Mouse (Mus musculus): ENCODE measurements around the gene Olfr851. TPM values are rescaled to one million over a fixed set of nuclear protein-coding genes. Genes with fewer than 3 reads are reported as not detected.

Olfr851 gene
- not detected in 4 replicates for total RNA-seq (2023)

GRCm38 (mm10) chr9:19492995-19493394, at the start of gene Olfr851:
Gene Olfr851 (plus strand): TSS chr9:19493295.

GRCm38 (mm10) chr9:19478148-19478547, 14.9 kb upstream of the Olfr851 start, which contains the start of gene Olfr850:
Gene Olfr850 (minus strand): TSS chr9:19478248.

GRCm38 (mm10) chr9:19540976-19541375, 47.9 kb downstream of the Olfr851 start, which contains the start of gene Olfr853:
Gene Olfr853 (minus strand): TSS chr9:19541076.

Other genes starting within 250 kb of the Olfr851 start
- not detected in 4 replicates for gene Olfr843, start 241.3 kb upstream of the Olfr851 start, total RNA-seq (2023)
- gene Olfr844, start 176.9 kb upstream of the Olfr851 start, total RNA-seq (2023): not detected in 4 replicates
- gene Olfr845, start 156.8 kb upstream of the Olfr851 start, total RNA-seq (2023): not detected in 4 replicates
- gene Olfr846, start 129.3 kb upstream of the Olfr851 start, total RNA-seq (2023): not detected in 4 replicates
- not detected in 4 replicates for gene Olfr847, start 114.6 kb upstream of the Olfr851 start, total RNA-seq (2023)
- not detected in 4 replicates for gene Olfr849, start 53.0 kb upstream of the Olfr851 start, total RNA-seq (2023)
- gene Olfr850, start 15.0 kb upstream of the Olfr851 start, total RNA-seq (2023): not detected in 4 replicates
- gene Olfr853, start 47.8 kb downstream of the Olfr851 start, total RNA-seq (2023): not detected in 4 replicates
- gene Olfr854, start 74.1 kb downstream of the Olfr851 start, total RNA-seq (2023): not detected in 4 replicates
- gene Olfr855, start 89.3 kb downstream of the Olfr851 start, total RNA-seq (2023): not detected in 4 replicates
- gene Zfp317, start 128.8 kb downstream of the Olfr851 start, total RNA-seq (2023): 33.8 to 39.5 TPM (median 34.7 TPM) in 4 replicates
- gene Olfr857, start 216.1 kb downstream of the Olfr851 start, total RNA-seq (2023): not detected in 4 replicates